Mouse (Mus musculus): ENCODE measurements around the gene Cckar. TPM values are rescaled to one million over a fixed set of nuclear protein-coding genes. Genes with fewer than 3 reads are reported as not detected.

Gene Cckar
- total and polyA plus RNA-seq, 2 experiments from 2014 or later, result 0.05 TPM; not detected in 1

GRCm38 (mm10) chr5:53692662-53693061, 14.8 kb downstream of the Cckar start:
- DNase-seq (ENCODE audit: low spot score), result no peak
- Histone ChIP-seq H3K36me3 (replicated peaks; ENCODE audit: control insufficient read depth, insufficient read depth, low read length) (no peaks in the 10 kb centered on the region), H3K27me3 (ENCODE audit: control insufficient read depth, insufficient read depth, low read length) (no peaks in the 10 kb centered on the region), H3K27ac (ENCODE audit: low read depth) (no peak overlapping the region), H3K9ac (replicated peaks; ENCODE audit: low read depth, low read length) (no peak overlapping the region), H3K9me3 (replicated peaks; ENCODE audit: control insufficient read depth, low read length) (0 out of 2 replicates have a peak, but pooled peaks cover 6% of the 10 kb centered on the region), H3K4me1 (ENCODE audit: control insufficient read depth, insufficient read depth) (no peaks in the 10 kb centered on the region), H3K4me2 (ENCODE audit: low read depth, low read length) (no peak overlapping the region), H3K4me3 (ENCODE audit: low read depth, low read length) (no peak overlapping the region)
- 100% methylated on average over 1 of the region's 1 CpGs for WGBS
- no peak for ATAC-seq (ENCODE audit: insufficient read depth, low read depth)
- TF ChIP-seq CTCF (IDR thresholded peaks at IDR 0.05; ENCODE audit: low read depth), result no peak
- no peak for TF ChIP-seq EP300 (IDR thresholded peaks at IDR 0.05; ENCODE audit: low read depth)

GRCm38 (mm10) chr5:53692100-53692499, 15.4 kb downstream of the Cckar start:
- WGBS, result 65% methylated on average over 8 of the region's 8 CpGs
- no peak for ATAC-seq (ENCODE audit: insufficient read depth, low read depth)
- no peak overlapping the region for H3K4me2 ChIP-seq (ENCODE audit: low read depth, low read length)

GRCm38 (mm10) chr5:53691577-53691976, 15.9 kb downstream of the Cckar start:
- H3K4me2 ChIP-seq (ENCODE audit: low read depth, low read length), result no peak overlapping the region
- WGBS, result 53% methylated on average over 3 of the region's 3 CpGs
- TF ChIP-seq EP300 (IDR thresholded peaks at IDR 0.05; ENCODE audit: low read depth) (no peak), CTCF (IDR thresholded peaks at IDR 0.05; ENCODE audit: low read depth) (no peak)
- no peak overlapping the region for H3K9ac ChIP-seq (replicated peaks; ENCODE audit: low read depth, low read length)
- 0 out of 2 replicates have a peak, but pooled peaks cover 6% of the 10 kb centered on the region for H3K9me3 ChIP-seq (replicated peaks; ENCODE audit: control insufficient read depth, low read length)
- 0 out of 2 replicates have a peak overlapping the region, but pooled peaks have one; percentile 1 for H3K27ac ChIP-seq (ENCODE audit: low read depth)
- H3K27me3 ChIP-seq (ENCODE audit: control insufficient read depth, insufficient read depth, low read length), result no peaks in the 10 kb centered on the region
- ATAC-seq (ENCODE audit: insufficient read depth, low read depth), result no peak
- no peak for DNase-seq (ENCODE audit: low spot score)
- H3K36me3 ChIP-seq (replicated peaks; ENCODE audit: control insufficient read depth, insufficient read depth, low read length), result no peaks in the 10 kb centered on the region
- H3K4me3 ChIP-seq (ENCODE audit: low read depth, low read length), result no peak overlapping the region
- H3K4me1 ChIP-seq (ENCODE audit: control insufficient read depth, insufficient read depth), result no peaks in the 10 kb centered on the region

More at GRCm38 (mm10) chr5:53692100-53692499, 15.4 kb downstream of the Cckar start:
- Histone ChIP-seq H3K36me3 (replicated peaks; ENCODE audit: control insufficient read depth, insufficient read depth, low read length) (no peaks in the 10 kb centered on the region), H3K9ac (replicated peaks; ENCODE audit: low read depth, low read length) (no peak overlapping the region), H3K27me3 (ENCODE audit: control insufficient read depth, insufficient read depth, low read length) (no peaks in the 10 kb centered on the region), H3K27ac (ENCODE audit: low read depth) (0 out of 2 replicates have a peak overlapping the region, but pooled peaks have one; percentile 1), H3K9me3 (replicated peaks; ENCODE audit: control insufficient read depth, low read length) (0 out of 2 replicates have a peak, but pooled peaks cover 6% of the 10 kb centered on the region), H3K4me1 (ENCODE audit: control insufficient read depth, insufficient read depth) (no peaks in the 10 kb centered on the region), H3K4me3 (ENCODE audit: low read depth, low read length) (no peak overlapping the region)
- TF ChIP-seq CTCF (IDR thresholded peaks at IDR 0.05; ENCODE audit: low read depth) (no peak), EP300 (IDR thresholded peaks at IDR 0.05; ENCODE audit: low read depth) (no peak)
- DNase-seq (ENCODE audit: low spot score), result no peak

- no peaks in the 10 kb centered on the region for H3K4me1 ChIP-seq (ENCODE audit: control insufficient read depth, insufficient read depth)
- no peak for TF ChIP-seq EP300 (IDR thresholded peaks at IDR 0.05; ENCODE audit: low read depth)
- no peaks in the 10 kb centered on the region for H3K27me3 ChIP-seq (ENCODE audit: control insufficient read depth, insufficient read depth, low read length)
- no peak overlapping the region for H3K27ac ChIP-seq (ENCODE audit: low read depth)
- DNase-seq (ENCODE audit: low spot score) (no peak), ATAC-seq (ENCODE audit: insufficient read depth, low read depth) (no peak)
- H3K36me3 ChIP-seq (replicated peaks; ENCODE audit: control insufficient read depth, insufficient read depth, low read length), result no peaks in the 10 kb centered on the region
- 0 out of 2 replicates have a peak, but pooled peaks cover 6% of the 10 kb centered on the region for H3K9me3 ChIP-seq (replicated peaks; ENCODE audit: control insufficient read depth, low read length)
- no peak overlapping the region for H3K4me3 ChIP-seq (ENCODE audit: low read depth, low read length)
- 78% methylated on average over 7 of the region's 7 CpGs for WGBS
- H3K9ac ChIP-seq (replicated peaks; ENCODE audit: low read depth, low read length), result no peak overlapping the region
- no peak overlapping the region for H3K4me2 ChIP-seq (ENCODE audit: low read depth, low read length)
Measured at GRCm38 (mm10) chr5:53688326-53688725, 19.2 kb downstream of the Cckar start.

GRCm38 (mm10) chr5:53686379-53686778, 21.1 kb downstream of the Cckar start:
- no peak for TF ChIP-seq EP300 (IDR thresholded peaks at IDR 0.05; ENCODE audit: low read depth)
- TF ChIP-seq CTCF (IDR thresholded peaks at IDR 0.05; ENCODE audit: low read depth), result no peak
- no peak for DNase-seq (ENCODE audit: low spot score)
- ATAC-seq (ENCODE audit: insufficient read depth, low read depth), result no peak
- Histone ChIP-seq H3K9ac (replicated peaks; ENCODE audit: low read depth, low read length) (no peak overlapping the region), H3K27me3 (ENCODE audit: control insufficient read depth, insufficient read depth, low read length) (0 out of 2 replicates have a peak, but pooled peaks cover 3% of the 10 kb centered on the region), H3K4me3 (ENCODE audit: low read depth, low read length) (no peak overlapping the region), H3K9me3 (replicated peaks; ENCODE audit: control insufficient read depth, low read length) (no peaks in the 10 kb centered on the region), H3K4me2 (ENCODE audit: low read depth, low read length) (no peak overlapping the region), H3K36me3 (replicated peaks; ENCODE audit: control insufficient read depth, insufficient read depth, low read length) (no peaks in the 10 kb centered on the region), H3K27ac (ENCODE audit: low read depth) (no peak overlapping the region), H3K4me1 (ENCODE audit: control insufficient read depth, insufficient read depth) (no peaks in the 10 kb centered on the region)
- WGBS, result 53% methylated on average over 2 of the region's 2 CpGs

- ATAC-seq (ENCODE audit: insufficient read depth, low read depth) (no peak), DNase-seq (ENCODE audit: low spot score) (no peak)
- Histone ChIP-seq H3K4me2 (ENCODE audit: low read depth, low read length) (no peak overlapping the region), H3K27ac (ENCODE audit: low read depth) (no peak overlapping the region), H3K27me3 (ENCODE audit: control insufficient read depth, insufficient read depth, low read length) (0 out of 2 replicates have a peak, but pooled peaks cover 3% of the 10 kb centered on the region), H3K9ac (replicated peaks; ENCODE audit: low read depth, low read length) (no peak overlapping the region), H3K4me3 (ENCODE audit: low read depth, low read length) (no peak overlapping the region), H3K9me3 (replicated peaks; ENCODE audit: control insufficient read depth, low read length) (no peaks in the 10 kb centered on the region), H3K4me1 (ENCODE audit: control insufficient read depth, insufficient read depth) (no peaks in the 10 kb centered on the region), H3K36me3 (replicated peaks; ENCODE audit: control insufficient read depth, insufficient read depth, low read length) (no peaks in the 10 kb centered on the region)
- TF ChIP-seq CTCF (IDR thresholded peaks at IDR 0.05; ENCODE audit: low read depth) (no peak), EP300 (IDR thresholded peaks at IDR 0.05; ENCODE audit: low read depth) (no peak)
- WGBS, result 71% methylated on average over 4 of the region's 4 CpGs
Measured at GRCm38 (mm10) chr5:53685623-53686022, 21.9 kb downstream of the Cckar start.

Measured in heart, postnatal 0 days (tissue).